Mouse (Mus musculus): ENCODE measurements around the gene Gxylt1. TPM values are rescaled to one million over a fixed set of nuclear protein-coding genes. Genes with fewer than 3 reads are reported as not detected.
"Not testable (repeated sequence)": the region's sequence is repeated elsewhere in the genome, so short reads cannot be mapped to it uniquely, and the experiment has no call there.

The Gxylt1 gene
- total RNA-seq, 2 experiments from 2014 or later = 10.5 to 10.9 TPM

DNA sequence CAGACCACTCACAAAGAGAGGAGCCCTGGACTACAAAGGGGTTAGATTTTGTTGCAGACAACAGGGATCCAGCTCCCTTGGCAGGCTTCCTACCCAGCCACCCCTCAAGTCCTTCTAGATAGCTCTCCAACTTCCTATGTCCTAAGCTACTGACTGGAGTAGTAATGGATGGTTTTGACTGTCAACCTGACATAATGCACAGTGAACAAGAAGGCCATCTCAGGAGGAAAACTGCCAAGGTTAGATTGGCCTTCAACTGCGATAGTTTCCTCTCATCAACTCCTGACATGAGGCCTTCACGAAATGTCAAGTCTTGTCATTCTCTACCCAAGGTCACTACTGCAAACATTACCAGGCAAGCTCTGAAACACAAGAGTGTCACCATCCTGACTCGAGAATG lies 10.8 kb downstream of the Gxylt1 start:
- no peak for DNase-seq (ENCODE audit: low spot score in 2 of 2)

DNA sequence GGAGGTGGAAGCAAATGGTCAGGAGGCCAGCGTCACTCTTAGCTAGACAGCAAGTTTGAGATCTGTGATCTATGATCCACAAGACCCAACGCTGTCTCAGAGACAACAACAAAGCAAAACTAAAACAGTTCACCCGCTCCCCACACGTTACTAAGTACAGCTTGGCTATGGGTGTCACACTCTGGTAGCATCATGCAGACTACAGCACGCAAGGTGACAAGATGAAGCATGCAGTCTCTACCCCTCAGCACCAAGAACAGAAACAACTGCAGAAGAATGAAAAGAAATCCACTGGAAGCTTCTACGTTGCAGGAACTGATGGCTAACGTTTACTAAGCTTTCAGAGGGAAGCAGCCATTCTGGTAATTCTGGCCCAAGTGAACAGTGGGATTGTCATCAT lies 11.4 kb downstream of the Gxylt1 start:
- DNase-seq (ENCODE audit: low spot score in 2 of 2) = no peak

DNA sequence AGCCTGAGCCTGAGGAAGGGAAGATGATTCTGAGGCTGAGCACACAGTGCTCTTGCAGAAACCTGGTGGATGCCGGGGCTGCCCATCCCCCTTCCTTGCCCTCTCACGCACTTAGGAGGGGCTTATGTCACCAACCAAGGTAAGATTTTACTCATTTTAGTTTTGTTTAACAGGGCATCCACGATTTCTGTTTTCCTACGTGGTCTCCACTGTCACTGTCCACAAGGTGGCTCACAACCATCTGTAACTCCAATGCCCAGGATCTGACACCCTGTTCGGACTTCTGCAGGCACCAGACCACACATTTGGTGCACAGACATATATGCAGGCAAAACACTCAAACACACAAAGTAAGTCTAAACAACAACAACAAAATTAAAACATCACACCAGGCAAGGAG lies 12.2 kb downstream of the Gxylt1 start:
- DNase-seq (ENCODE audit: low spot score in 2 of 2) = no peak

DNA sequence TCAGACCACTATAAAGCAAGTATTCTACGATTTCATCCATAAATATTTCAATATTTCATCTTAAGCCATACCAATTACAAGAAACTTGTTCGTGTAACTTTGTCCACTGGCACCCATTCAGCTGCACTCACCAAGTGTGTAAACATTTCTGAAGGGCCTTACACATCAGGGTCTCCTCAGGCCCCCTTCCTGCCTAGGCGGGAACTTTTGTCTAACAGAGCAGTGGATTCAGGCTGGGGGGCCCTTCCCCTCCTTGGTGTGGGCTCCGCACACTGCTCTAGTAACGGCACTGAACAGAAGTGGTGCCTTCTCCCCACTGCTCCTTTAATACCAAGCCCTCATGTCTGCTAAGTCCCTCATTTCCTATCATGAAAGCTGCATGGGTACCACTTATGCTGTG lies 12.7 kb downstream of the Gxylt1 start:
- DNase-seq (ENCODE audit: low spot score in 2 of 2) = no peak

DNA sequence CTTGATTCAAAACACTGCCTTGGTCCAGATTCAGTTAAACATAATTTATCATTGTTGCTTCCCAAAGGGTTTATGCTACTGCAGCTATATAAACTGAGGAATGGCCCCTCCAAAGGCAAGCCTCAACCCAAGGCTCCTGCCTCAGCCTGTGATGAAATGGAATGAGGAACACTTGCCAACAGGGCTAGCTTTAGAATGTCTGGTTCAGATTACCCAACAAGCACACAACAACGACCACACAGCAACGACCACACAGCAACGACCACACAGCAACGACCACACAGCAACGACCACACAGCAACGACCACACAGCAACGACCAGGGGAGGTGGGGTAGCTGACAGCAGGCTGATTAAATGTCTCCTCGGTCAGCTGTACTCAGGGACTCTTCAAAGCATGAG lies 15.0 kb downstream of the Gxylt1 start:
- DNase-seq (ENCODE audit: low spot score in 2 of 2) = no peak

DNA sequence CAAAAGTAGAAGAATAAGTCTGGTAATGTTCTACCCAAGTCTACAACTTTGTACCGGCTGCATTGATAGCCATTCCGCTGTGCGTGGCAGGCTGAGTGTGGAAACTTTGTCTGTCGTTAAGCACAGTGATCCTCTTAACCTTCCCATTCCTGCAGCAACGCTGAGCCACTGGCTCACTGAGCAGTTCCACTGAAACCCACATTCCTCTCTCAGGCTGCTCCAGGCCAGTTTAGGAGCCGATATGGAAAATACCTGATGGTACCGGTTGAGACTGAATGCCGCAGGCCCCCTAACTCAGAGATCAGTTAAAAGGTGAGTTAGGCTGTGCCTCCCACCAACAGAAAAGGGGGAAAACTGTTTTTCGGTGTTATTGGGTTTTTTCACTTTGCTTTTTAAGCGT lies 19.7 kb downstream of the Gxylt1 start:
- DNase-seq (ENCODE audit: low spot score in 2 of 2) = no peak

DNA sequence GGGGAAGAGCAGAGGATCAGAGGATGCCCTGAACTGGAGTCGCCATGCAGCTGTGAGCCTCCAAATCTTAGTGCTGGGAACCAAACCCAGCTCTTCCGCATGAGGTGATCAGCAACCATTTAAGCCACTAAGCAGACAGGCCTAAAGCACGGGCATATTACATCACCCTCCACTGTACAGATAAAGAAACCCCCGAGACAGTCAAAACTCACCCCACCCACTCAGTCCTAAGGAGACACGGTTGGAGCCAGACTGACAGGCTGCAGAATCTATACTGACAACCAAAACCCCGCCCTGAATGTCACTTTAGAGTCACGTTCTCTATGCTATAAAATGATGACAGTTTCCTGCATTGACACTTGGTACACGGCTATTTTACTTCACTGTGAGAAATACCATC lies 21.8 kb downstream of the Gxylt1 start:
- no peak for DNase-seq (ENCODE audit: low spot score in 2 of 2)

DNA sequence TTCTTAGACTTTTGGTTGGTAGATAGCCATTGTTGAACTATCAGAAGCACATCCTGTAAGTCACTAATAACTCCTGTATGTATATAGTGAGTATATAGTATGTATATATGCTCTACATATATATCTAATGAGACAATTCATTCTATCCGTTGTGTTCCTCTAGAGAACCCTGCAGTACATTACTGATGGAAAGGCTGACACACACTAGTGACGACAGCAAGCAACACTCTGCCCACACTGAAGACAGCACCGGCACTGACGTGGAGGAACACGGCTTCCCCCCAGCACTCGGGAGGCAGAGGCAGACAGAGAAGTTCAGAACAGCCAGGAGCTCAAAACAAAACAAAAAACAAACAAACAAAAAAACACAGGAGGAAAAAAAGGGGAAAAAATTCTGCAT lies 22.6 kb downstream of the Gxylt1 start:
- DNase-seq (ENCODE audit: low spot score in 2 of 2) = no peak

DNA sequence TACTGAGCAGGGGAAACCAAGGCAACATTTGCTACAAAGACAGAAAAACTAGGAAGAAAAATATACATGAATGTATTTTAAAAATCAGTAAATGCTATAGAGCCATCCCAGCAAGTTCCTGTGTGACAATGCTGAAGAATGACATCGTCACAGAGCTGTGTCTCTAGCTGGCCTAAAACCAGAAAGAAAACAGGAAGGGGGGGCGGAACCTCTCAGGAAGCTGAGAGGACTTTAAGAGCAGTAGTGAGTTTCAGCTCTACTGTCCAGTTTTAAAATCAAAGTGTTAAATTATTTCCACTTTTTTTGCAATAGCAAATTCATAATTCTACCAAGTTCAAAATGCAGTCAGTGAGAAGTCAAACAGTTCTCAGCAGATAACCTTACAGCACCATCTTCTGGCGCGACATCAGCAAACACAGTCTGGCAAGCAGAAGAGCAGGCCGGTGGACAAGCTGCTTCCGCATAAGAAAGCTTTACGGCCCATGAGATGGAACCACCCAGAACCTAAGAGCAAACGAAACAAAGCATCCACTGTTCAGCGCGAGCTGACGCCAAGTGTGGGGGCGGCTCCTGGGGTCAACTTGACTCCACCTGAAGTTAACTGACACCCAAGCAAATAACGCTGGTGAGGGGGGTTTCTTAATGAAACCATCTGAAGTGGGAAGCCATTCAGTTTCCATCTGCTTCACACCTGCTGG lies 23.3 kb downstream of the Gxylt1 start:
- DNase-seq (ENCODE audit: low spot score in 2 of 2) = peak in 1 of 2 experiments; percentile 44

DNA sequence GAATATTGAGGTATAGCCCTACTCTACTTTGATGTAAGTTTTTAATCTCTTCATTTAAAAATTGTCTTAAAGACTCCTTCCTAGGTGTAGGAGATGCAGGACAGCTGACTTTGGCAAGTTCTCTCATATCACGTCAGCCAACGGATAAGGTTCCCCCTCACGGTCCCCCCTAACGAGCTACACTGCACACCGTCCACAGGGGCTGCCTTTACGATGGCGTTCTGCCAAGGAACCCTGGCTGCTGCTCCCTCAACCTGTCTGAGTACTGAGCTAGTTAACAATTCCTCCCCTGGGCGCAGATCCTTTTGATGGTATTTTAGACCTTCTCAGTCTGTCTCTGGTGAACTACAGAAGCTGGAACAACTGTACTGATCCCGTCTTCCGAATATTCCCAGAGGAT lies 31.8 kb downstream of the Gxylt1 start:
- DNase-seq (ENCODE audit: low spot score in 2 of 2) = no peak

DNA sequence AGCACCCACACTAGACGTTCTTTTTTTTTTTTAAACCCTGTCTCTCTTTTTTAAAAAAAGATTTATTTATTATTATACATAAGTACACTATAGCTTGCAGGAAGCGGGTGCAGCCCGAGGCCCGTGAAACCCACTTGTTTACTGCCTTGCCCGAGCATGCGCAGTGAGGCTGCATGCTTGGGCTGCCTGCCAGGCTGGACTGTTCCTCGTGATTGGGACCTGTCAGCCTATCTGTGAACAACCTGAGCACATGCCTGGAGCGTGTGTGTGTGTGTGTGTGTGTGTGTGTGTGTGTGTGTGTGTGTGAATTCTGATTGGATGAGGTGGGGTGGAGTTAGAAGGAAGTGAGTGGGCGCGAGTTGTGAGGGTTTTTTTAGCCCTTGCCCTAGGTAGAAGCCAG lies 38.5 kb downstream of the Gxylt1 start:
- not testable (repeated sequence) for DNase-seq (ENCODE audit: low spot score in 2 of 2)

DNA sequence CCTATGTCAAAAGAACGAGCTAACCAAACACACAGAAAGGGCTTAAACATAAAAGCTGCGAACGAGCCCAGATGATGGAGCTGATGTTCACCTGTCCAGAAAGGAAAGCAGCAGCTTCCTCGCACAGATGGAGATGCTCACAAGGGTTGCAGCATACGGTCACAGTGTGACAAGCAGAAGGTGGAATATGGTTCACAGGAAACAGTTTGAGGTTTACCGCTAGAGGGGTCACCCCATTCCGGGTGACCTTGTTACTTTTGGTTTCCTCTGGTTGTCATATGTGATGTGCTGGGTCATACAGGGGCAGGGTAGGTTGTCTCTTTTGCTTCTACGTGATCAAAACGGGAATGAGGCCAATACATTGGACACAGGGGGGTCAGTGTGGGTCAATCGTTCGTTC lies 46.0 kb downstream of the Gxylt1 start:
- DNase-seq (ENCODE audit: low spot score in 2 of 2) = no peak

DNA sequence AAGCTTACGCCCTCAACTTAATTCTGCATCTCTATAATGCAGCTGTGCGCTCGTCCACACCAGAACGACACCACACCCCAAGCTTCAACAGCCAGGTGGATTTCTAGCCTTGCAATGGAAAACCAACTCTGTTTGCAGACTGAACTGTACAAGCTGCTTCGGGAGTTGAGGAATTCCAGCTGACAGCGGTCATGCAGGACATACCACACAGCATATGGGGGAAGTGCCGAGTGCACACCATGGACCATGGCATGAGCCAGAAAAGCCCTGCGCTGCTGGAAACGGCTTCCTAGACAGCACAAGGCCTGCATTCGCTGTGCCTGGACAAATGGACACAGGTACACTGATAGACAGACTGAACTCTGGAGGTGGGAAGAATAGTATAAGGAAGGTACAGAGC lies 46.6 kb downstream of the Gxylt1 start:
- no peak for DNase-seq (ENCODE audit: low spot score in 2 of 2)

DNA sequence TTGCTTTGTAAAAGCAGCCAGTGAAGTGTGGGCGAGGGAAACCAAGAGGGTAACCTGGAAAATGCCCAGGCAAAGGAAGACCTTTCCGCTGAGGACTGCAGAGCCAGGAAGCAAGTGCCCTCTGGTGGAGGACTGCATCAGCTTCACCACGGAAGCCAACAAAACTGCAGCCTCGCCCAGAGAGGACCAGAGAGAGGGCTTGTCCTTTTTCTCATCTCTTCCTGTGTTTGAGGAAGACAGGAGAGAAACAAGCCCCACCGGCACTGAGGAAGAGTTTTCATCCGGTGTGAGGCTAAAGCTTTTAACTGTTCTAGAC lies 47.3 kb downstream of the Gxylt1 start:
- DNase-seq (ENCODE audit: low spot score in 2 of 2) = peak; percentile 16 to 57

DNA sequence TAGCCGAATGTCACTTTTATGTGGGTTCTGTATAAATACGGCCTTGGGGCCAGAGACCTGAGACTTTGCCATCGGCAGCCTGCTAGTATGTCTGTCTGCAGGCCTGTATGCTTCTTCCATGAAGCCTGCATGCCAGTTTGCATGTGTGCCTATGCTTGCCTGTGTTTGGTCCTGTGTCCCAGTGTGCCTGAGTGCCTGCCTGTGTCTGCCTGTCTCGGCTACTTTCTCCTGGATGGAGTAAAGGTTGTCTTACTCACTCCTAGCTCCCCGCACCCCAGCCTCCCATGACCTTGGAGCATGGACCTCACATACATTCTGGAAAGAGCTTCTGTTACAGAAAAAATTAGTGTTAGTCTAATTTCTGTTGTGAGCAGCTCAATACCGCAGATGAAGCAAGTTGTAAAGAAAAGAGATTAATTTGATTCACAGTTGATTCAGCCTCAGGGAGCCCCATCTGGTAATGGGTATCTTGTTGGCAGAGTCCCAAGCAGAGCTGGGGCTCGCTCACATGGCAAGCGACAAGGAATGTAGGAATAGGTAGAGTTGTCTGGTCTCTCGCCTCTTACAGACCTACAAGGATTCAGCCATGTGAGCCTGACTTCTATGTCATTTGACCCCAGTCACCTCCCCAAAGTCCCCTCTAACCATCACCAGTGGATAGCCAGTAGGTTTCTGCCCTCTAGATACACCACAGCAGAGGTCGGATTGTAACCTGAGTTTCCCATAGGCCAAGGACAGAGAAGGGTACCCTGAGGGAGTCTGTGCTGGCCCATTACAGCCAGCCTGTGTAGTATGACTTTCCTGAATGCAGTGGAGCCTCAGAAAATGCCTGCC lies 47.8 kb downstream of the Gxylt1 start:
- DNase-seq (ENCODE audit: low spot score in 2 of 2) = no peak

DNA sequence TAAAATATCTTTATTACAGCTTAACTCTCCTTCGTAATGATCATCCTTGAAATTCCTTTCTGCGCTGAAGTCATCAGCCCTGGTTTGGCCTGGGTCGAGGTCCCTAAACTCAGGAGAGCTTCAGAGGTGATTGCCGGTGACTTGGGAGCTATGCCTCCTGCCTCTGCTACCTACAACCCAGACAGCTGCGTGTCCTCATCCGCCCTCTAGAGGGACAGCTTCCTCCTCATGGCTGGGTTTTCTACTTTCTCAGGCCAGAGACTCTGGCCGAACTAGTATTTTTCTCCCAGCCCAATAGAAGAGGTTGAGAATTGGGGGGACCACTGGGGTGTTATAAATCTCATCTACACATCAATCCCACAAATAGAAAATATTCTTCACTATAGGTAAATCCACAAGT lies 52.5 kb downstream of the Gxylt1 start:
- no peak for DNase-seq (ENCODE audit: low spot score in 2 of 2)

DNA sequence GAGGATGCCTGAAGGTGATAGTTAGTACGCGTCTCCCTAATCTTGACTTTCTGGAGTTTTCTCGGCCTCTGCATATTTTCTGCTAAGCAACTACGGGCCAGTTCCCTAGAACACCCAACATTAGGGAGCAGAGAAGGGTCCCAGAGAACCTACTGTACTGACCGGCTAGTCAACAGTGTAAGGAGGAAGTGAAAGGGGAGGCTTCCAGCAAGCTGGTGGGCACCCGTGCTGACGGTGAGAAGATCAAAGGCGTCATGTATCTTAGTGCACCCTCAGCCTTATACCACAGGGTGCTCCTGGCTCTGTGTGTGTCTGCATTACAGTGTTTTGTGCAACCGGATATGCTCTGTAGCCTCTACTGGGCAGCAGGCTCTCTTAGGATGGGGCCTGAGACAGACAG lies 62.4 kb downstream of the Gxylt1 start:
- DNase-seq (ENCODE audit: low spot score in 2 of 2) = no peak

DNA sequence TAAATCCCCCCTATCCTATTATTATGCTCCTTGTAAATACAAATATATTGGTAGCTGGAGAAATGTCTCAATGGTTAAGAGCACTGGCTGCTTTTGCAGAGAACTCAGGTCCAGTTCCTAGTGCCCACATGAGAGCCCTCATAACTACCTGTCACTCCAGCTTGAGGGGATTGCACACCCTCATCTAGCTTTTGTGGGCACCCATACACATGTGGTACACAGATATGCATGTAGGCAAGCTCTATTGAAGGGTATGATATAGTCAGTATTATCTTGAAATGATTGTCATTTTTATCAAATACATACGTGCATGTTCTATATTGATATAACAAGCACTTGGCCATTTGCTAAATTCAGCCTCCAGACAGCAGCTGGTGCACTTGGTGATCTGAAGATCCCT lies 70.1 kb downstream of the Gxylt1 start:
- no peak for DNase-seq (ENCODE audit: low spot score in 2 of 2)

DNA sequence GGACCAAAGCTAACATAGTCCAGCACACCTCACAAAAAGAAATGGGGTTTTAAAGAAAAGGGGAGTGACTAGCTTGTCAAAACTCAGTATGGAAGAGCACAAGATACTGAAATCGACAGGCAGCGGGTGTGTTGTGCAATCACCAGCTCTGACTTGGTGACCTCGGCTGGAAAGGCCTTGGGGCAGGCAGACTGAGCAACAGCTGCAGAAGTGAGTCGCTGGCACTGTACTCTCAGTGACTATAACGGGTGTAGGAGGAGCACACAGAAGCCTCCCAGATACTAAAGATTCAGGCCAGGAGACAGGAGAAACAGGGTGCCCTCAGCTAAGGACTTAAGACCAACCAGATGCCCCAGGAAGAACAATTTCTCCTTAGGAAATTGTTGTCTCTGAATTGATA lies 73.0 kb downstream of the Gxylt1 start:
- DNase-seq (ENCODE audit: low spot score in 2 of 2) = no peak

DNA sequence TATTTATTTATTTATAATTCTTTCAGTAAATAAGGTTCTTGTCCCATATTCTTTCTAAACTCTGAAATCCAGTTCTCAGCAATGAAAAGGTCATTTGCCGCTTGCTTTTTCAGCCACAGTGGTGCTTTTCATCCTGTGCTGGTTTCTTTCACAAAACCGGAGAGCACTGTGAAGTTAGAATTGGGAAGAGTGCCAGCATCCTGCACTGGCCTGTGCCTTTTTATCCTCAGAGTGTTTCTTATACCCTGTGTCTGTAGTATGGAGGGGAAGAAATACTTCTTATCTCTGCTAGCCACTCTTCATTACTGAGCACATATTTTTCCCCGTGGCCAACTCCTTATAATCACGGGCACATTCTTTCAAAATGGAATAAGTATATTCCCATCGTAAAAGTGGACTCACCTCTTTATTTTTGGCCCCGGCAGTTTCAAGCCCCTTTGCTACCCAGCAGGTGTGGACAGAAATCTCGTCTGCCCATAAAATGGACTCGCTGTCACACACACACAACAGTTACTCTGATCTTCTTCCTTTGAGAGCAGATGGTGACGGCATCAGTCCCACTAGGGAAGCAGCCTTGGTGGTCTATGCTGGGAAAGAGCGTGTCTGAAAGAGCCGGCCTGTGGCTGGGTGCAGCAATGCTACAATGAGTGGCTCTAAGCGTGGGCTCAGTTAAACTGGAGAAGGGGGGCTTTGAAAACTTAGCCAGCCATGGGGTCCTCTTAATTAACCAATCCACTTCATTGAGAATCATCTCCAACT lies 83.4 kb downstream of the Gxylt1 start:
- no peak for DNase-seq (ENCODE audit: low spot score in 2 of 2)

All from layer of hippocampus, adult 18-20 months (tissue).